Mouse (Mus musculus) left cerebral cortex, adult 18-20 months (tissue): Measurements from ENCODE around the gene Tnfrsf12a. TPM values are rescaled to one million over a fixed set of nuclear protein-coding genes. Genes with fewer than 3 reads are reported as not detected.

Experiments used
- DNase-seq, 2 experiments: peaks; one replicate each; pipeline ENCODE4 v3.0.0; 2021 to 2022; ENCODE audit warnings: low spot score in 2 of 2, mixed read lengths in 1 of 2
- long read RNA-seq, 2 experiments: library from polyadenylated mRNA; stranded (forward); transcript quantifications; one replicate each; pipeline ENCODE4 v2.0.0; 2021
- total RNA-seq, 2 experiments: library from RNA; stranded (reverse); gene quantifications; 2 replicates each; pipeline ENCODE4 v1.2.3; 2021

The Tnfrsf12a gene
- total RNA-seq: 10 to 100 TPM; 10.2 to 12.7 TPM
- long read RNA-seq, experiment 1, transcript Tnfrsf12a-201 (4 exons, 984 nt): major isoform, 12 of 13 reads
- long read RNA-seq, experiment 1, partial matches to known transcripts: 0 of 13 reads
- long read RNA-seq, experiment 1, other reads (novel, unspliced or antisense): 1 of 13 reads
- long read RNA-seq, experiment 2, transcript Tnfrsf12a-201 (4 exons, 984 nt): major isoform, 7 of 9 reads
- long read RNA-seq, experiment 2, partial matches to known transcripts: 0 of 9 reads
- long read RNA-seq, experiment 2, other reads (novel, unspliced or antisense): 2 of 9 reads

- DNase-seq: peak; percentile 67 to 82
Observed at GRCm38 (mm10) chr17:23677236-23677679, at the start of gene Tnfrsf12a. Gene Tnfrsf12a (minus strand): TSS chr17:23677468.

- peak; percentile 42 to 59 for DNase-seq
Observed at GRCm38 (mm10) chr17:23726758-23727142, 49.5 kb upstream of the Tnfrsf12a start.

GRCm38 (mm10) chr17:23725999-23726757 is 48.9 kb upstream of the Tnfrsf12a start, which contains the start of gene Pkmyt1:
Gene Pkmyt1 (plus strand): TSS chr17:23726336.
- peak; percentile 92 to 93 for DNase-seq

GRCm38 (mm10) chr17:23725477-23725876 is 48.2 kb upstream of the Tnfrsf12a start:
- no peak for DNase-seq

GRCm38 (mm10) chr17:23722376-23723125 is 45.3 kb upstream of the Tnfrsf12a start, which contains the start of gene 1520401A03Rik:
Gene 1520401A03Rik (minus strand): TSS chr17:23722783.
- no peak for DNase-seq

GRCm38 (mm10) chr17:23721886-23722285 is 44.6 kb upstream of the Tnfrsf12a start:
- no peak for DNase-seq

GRCm38 (mm10) chr17:23719455-23719854 is 42.2 kb upstream of the Tnfrsf12a start:
- DNase-seq: no peak

GRCm38 (mm10) chr17:23717003-23717402 is 39.7 kb upstream of the Tnfrsf12a start:
- no peak for DNase-seq

GRCm38 (mm10) chr17:23706212-23706611 is 28.9 kb upstream of the Tnfrsf12a start:
- DNase-seq: peak; percentile 73 to 80

- no peak for DNase-seq
Observed at GRCm38 (mm10) chr17:23705525-23706104, 28.3 kb upstream of the Tnfrsf12a start.

- peak; percentile 22 to 33 for DNase-seq
Observed at GRCm38 (mm10) chr17:23704741-23705140, 27.5 kb upstream of the Tnfrsf12a start.

GRCm38 (mm10) chr17:23703301-23703700 is 26.0 kb upstream of the Tnfrsf12a start:
- DNase-seq: no peak

- peak; percentile 85 to 93 for DNase-seq
Observed at GRCm38 (mm10) chr17:23700079-23700478, 22.8 kb upstream of the Tnfrsf12a start.

- peak; percentile 36 to 54 for DNase-seq
Observed at GRCm38 (mm10) chr17:23699131-23700077, 22.1 kb upstream of the Tnfrsf12a start.

- DNase-seq: no peak
Observed at GRCm38 (mm10) chr17:23695801-23696200, 18.5 kb upstream of the Tnfrsf12a start.

- DNase-seq: no peak
Observed at GRCm38 (mm10) chr17:23694491-23694890, 17.2 kb upstream of the Tnfrsf12a start.

- DNase-seq: no peak
Observed at GRCm38 (mm10) chr17:23683856-23684672, 6.8 kb upstream of the Tnfrsf12a start, which contains the start of gene Cldn9. Gene Cldn9 (minus strand): TSS chr17:23684026.

- DNase-seq: no peak
Observed at GRCm38 (mm10) chr17:23683226-23683625, 6.0 kb upstream of the Tnfrsf12a start.

GRCm38 (mm10) chr17:23682530-23682929 is 5.3 kb upstream of the Tnfrsf12a start:
- DNase-seq: no peak
